In genomic region chr10:126869372-126870318, GRCm38 (mm10) we compare ENCODE assay signal across 8 mouse cellular contexts. TPM values are rescaled to one million over a fixed set of nuclear protein-coding genes. Genes with fewer than 3 reads are reported as not detected.
DNase-seq lines count a peak whose midpoint lies in the region; ATAC-seq lines count a peak whose summit lies in the region.

No protein-coding gene starts in this region.

- no peak overlapping the region for H3K27ac ChIP-seq in hindbrain, embryonic 12.5 days

- no peak overlapping the region for H3K9ac ChIP-seq in hindbrain, embryonic 12.5 days

- 28% methylated on average over 23 of the region's 23 CpGs for WGBS in hindbrain, embryonic 12.5 days

- H3K4me3 ChIP-seq in hindbrain, embryonic 12.5 days: 0 out of 2 replicates have a peak overlapping the region, but pooled peaks have one; percentile 7

- no peaks in the 10 kb centered on the region for H3K9me3 ChIP-seq in hindbrain, embryonic 12.5 days (replicated peaks)

- peak; percentile 52; the same call in 1 of the 2 replicates for ATAC-seq in hindbrain, embryonic 12.5 days (ENCODE audit: low FRiP score)

- H3K27me3 ChIP-seq in hindbrain, embryonic 12.5 days: no peaks in the 10 kb centered on the region

- H3K4me2 ChIP-seq in hindbrain, embryonic 12.5 days (replicated peaks): peak overlapping the region; percentile 42

- peak; percentile 49 for DNase-seq in Muller cell, postnatal 12 days (ENCODE audit: inconsistent ontology term)
- DNase-seq in cerebellum, adult 9-10 months: peak; percentile 65
- DNase-seq in frontal cortex, adult 2 months (ENCODE audit: extremely low spot score in 1 of 2, low spot score in 1 of 2): peak; percentile 47 to 93
- DNase-seq in layer of hippocampus, postnatal 14 days (ENCODE audit: low spot score in 2 of 2): peak; percentile 84 to 87
- peak; percentile 77 for DNase-seq in lung, postnatal 14 days
- peak; percentile 38 for DNase-seq in retina, adult 2 months (ENCODE audit: low read depth, low spot score)
- peak; percentile 42 to 60 for DNase-seq in urinary bladder, adult 18-20 months (ENCODE audit: low spot score in 2 of 2)

- H3K36me3 ChIP-seq in hindbrain, embryonic 12.5 days: no peaks in the 10 kb centered on the region

- 0 out of 2 replicates have a peak, but pooled peaks cover 3% of the 10 kb centered on the region for H3K4me1 ChIP-seq in hindbrain, embryonic 12.5 days

RNA-seq across cellular contexts. Expression of gene Atp23, which starts 31.5 kb away (rescaled TPM):
- polyA plus RNA-seq in frontal cortex, adult 2 months (2012; rRNA removed): 9.5 and 10.7 TPM in 2 replicates
- polyA plus RNA-seq in hindbrain, embryonic 12.5 days (2016; fragmentation: Nextera tagmentation; extraction: Ambion mirVana): 14.8 and 15.0 TPM in 2 replicates
- total RNA-seq in layer of hippocampus, postnatal 14 days (2021): 1 to 10 TPM; 8.9 to 9.2 TPM
